Mouse (Mus musculus) c-Kit-positive CD71-positive TER-119-positive erythroid progenitor cells, embryonic 14.5 days (primary cell): ENCODE measurements around the gene Olfr718-ps1.
"Not testable (repeated sequence)": the region's sequence is repeated elsewhere in the genome, so short reads cannot be mapped to it uniquely, and the experiment has no call there.

ENCODE experiments used
- DNase-seq: peaks from one replicate; pipeline ENCODE4 v3.0.0-alpha.2; 2013; ENCODE audit warnings: low spot score

The Olfr718-ps1 gene

GRCm38 (mm10) chr5:143147481-143147880, at the start of gene Olfr718-ps1:
Olfr718-ps1 (minus strand) TSS chr5:143147581.
- no peak for DNase-seq

- no peak for DNase-seq
Measured at GRCm38 (mm10) chr5:143196506-143196905, 49.1 kb upstream of the Olfr718-ps1 start.

- DNase-seq, result no peak
Measured at GRCm38 (mm10) chr5:143195166-143195565, 47.8 kb upstream of the Olfr718-ps1 start.

- DNase-seq, result not testable (repeated sequence)
Measured at GRCm38 (mm10) chr5:143194747-143195146, 47.4 kb upstream of the Olfr718-ps1 start.

- DNase-seq, result no peak
Measured at GRCm38 (mm10) chr5:143192806-143193205, 45.4 kb upstream of the Olfr718-ps1 start.

- DNase-seq, result not testable (repeated sequence)
Measured at GRCm38 (mm10) chr5:143188014-143188413, 40.6 kb upstream of the Olfr718-ps1 start.

DNA sequence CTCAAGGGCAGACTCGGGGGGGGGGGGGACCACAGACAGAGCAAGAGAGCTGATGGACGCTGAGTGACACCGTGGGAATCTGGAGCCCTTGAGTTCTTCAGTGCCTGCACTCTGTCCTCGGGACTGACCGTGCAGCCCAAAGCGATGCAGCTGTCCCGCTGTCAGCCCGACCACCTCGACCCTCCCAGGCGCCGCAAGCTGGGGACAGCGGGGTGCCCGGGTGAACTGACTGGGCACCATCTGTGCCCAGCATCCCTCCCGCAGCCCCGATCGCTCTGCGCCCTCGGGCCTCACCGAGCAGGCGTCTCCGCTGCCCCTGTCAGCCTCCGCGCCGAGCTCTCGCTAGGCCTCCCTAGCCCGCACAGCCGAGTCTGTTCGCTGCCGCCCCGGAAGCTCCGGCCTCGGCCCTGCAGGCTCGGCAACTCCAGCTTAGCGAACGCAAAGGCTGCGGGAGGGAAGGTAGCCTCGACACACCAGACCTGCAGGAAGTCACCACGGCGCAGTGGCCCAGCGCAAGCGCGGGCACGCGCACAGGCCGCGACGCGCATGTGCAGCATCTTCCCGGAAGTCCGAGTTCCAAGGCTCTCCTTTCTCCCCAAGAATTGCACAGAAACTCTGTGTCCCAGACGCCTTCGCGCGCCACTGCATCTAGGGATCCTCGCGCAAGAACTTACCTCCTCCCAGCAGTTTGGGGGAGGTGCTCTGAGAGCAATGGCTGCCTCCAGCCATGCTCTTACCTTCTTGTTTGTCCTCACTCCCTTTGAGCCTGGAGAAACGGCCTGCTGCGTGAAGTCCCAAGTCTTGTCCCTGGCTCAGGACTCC, 33.1 kb upstream of the Olfr718-ps1 start, which contains the start of the genes Rbak and Spdye4b:
Gene Rbak, minus strand, starts transcription at position 521 of the 822 bp plus-strand sequence.
Gene Spdye4b, plus strand, starts transcription at position 763 of the 822 bp plus-strand sequence.
- peak; percentile 67 for DNase-seq

DNA sequence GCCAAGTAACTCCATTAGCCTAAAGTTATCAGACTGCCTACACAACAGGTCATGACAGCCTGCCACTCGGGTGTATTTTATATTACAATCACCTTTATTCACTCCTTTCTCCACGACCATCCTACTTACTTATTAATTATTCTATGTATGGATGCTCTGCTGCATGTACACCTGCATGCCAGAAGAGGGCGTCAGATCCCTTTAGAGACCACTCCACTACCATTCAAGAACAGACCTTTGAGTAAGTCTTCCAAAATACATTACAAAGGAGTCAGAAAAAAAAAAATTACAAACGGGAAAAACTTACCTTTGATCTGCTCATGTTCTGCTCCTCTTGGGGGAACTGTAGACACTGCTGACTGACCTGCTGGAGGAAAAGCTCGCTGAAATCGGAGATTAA, 31.8 kb upstream of the Olfr718-ps1 start:
- peak; percentile 29 for DNase-seq

- no peak for DNase-seq
Measured at GRCm38 (mm10) chr5:143177541-143178200, 30.3 kb upstream of the Olfr718-ps1 start.

GRCm38 (mm10) chr5:143175970-143176369, 28.6 kb upstream of the Olfr718-ps1 start:
- no peak for DNase-seq

DNA sequence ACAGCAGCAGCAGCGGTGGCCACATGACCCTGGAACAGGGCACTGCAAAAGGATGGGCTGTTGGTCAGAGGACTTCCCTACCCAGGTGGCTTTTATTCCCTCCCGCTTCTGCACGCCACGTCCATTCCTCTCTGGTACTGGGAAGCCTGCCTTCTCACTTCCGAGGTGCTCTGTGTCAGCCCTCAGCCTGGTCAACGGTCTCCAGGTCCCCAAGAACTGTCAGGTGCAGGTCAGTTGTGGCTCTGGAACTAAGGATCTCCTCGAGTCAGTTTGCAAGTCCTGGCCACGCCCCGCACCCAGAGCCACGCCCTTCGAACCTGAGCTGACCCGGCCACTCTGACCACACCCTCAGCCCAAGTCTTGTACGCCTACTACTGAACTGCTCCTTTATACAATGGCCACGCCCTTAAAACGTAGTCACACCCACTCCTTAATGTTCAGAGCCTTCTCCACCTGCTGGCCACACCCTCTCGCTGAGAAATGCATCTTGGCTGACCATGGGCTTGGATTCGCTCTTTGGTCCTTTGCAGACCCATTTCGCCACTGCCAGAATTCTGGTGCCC, 18.2 kb upstream of the Olfr718-ps1 start:
- peak; percentile 46 for DNase-seq

GRCm38 (mm10) chr5:143155534-143155933, 8.2 kb upstream of the Olfr718-ps1 start:
- no peak for DNase-seq

DNA sequence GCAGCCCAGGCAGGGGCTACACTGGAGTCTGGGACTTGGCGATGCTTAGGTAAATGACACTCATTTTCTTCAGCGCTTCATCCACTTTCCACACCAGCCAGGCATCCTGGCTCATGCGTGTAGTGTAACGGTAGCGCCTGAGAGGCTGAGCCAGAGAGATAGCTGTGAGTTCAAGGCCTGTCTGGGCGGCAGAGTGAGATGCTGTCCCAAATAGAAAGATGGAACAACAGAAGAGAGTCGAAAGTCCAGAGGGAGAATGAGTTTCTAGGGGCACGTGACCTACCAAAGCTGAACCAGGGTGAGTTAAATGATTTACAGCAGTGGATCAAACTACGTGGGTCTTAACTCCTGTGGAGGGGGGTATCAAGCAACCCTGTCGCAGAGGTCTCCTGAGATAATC, 6.4 kb upstream of the Olfr718-ps1 start:
- DNase-seq, result no peak

DNA sequence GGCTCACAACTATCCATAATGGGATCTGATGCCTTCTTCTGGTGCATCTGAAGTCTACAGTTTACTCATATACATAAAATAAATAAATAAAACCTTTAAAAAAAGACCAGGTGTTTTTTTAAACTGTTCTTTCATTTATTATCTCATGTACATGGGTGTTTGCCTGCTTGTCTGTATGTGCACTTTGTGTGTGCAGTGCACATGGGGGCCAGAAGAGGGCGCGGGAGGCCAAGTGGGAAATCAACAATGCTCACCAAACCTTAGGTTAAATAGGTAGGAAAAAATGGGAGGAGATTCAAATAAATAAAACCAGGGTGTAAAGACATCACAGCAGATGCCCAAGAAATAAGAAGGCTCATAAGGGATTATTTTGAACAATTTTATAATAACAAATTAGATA, 2.7 kb upstream of the Olfr718-ps1 start:
- DNase-seq, result no peak

GRCm38 (mm10) chr5:143149536-143149935, 2.2 kb upstream of the Olfr718-ps1 start:
- no peak for DNase-seq

- no peak for DNase-seq
Measured at GRCm38 (mm10) chr5:143148661-143149060, 1.3 kb upstream of the Olfr718-ps1 start.

GRCm38 (mm10) chr5:143137580-143137979, 9.8 kb downstream of the Olfr718-ps1 start:
- no peak for DNase-seq

- no peak for DNase-seq
Measured at GRCm38 (mm10) chr5:143135042-143135441, 12.3 kb downstream of the Olfr718-ps1 start.

DNA sequence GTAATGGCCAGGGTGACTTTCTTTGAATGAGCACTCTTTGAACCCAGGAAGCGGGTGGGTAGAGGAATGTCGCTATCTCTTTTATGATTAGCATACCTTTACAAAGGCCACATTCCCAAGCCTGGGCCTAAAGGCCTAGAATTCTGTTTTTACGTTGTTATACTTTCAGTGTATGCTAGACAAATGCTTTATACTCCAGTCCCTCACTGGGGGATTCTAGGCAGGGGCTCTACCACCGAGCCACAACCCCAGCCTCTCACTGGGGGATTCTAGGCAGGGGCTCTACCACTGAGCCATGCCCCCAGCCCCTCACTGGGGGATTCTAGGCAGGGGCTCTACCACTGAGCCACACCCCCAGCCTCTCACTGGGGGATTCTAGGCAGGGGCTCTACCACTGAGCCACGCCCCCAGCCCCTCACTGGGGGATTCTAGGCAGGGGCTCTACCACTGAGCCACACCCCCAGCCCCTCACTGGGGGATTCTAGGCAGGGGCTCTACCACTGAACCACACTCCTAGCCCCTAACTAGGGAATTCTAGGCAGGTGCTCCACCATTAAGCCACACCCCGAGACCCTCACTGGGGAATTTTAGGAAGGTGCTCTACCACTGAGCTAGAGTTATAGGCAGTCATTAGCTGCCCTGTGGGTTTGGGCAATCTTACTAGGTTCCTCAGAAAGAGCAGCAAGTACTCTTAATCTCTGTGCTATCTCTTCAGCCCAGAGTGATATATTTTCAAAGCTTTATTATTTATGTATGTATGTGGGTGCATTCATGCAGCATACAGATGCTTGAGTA, 13.0 kb downstream of the Olfr718-ps1 start:
- not testable (repeated sequence) for DNase-seq

DNA sequence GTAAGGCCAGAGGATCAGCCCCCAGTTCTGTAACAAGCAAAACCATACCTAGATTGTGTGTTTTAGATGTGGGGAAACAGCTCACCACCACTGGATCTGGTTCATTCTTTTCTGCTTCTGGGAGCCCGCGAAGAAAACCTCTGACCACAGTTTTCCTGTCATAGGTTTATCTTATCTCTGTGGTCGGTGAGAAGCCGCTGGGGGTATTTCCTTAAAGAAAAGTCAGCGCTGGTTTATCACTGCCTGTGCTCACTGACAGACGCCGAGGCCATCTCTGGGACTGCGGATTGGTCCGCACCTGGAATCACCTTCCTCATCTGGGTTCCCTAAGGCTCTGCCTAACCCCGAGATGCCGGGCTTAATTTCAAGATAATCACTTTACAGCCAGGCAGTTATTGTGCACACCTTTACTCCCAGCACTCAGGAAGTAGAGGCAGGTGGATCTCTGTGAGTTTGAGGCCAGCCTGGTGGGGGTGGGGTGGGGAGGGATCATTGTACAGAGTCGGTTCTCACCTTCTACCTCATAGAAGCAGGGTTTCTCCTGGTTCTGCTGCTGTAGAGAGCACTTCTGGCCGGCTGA, 14.4 kb downstream of the Olfr718-ps1 start:
- no peak for DNase-seq

- DNase-seq, result peak; percentile 48
Measured at GRCm38 (mm10) chr5:143130342-143130741, 17.0 kb downstream of the Olfr718-ps1 start.

DNA sequence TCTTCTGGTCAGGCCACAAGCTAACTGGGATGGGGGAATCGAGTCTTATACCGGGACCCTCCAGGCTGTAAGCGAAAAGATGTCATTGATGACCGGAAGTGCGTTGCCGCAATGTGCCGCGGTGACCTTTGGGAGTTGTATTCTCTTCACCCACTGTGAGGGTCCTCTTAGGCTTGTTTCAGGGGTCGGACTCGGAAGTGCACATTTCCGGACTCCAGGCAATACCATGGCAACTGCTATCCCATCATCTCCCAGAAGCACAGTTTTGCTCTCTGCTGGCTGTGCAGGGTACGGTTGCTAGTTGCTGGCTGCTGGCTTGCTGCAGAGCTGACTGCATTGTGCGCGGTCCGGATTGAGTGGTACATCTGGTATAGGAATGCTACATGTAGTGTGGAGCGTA, 18.3 kb downstream of the Olfr718-ps1 start:
- no peak for DNase-seq
